20 mouse cellular contexts compared by ENCODE assay signal in genomic region chr11:70302293-70302692, GRCm38 (mm10). TPM values are rescaled to one million over a fixed set of nuclear protein-coding genes. Genes with fewer than 3 reads are reported as not detected.
DNase-seq lines count a peak whose midpoint lies in the region; ATAC-seq and TF ChIP-seq lines count a peak whose summit lies in the region.
"Had no signal": no experiment of that assay in that cellular context is flagged by ENCODE, and none has a peak within 500 bp of the region (broad histone marks: within the 10 kb centered on the region; RNA-seq: fewer than 3 reads in every experiment).

No protein-coding gene starts in this region.

- no peaks in the 10 kb centered on the region for H3K27me3 ChIP-seq in heart, embryonic 14.5 days (ENCODE audit: control insufficient read depth, insufficient read depth, low read length)
- no peaks in the 10 kb centered on the region for H3K27me3 ChIP-seq in lung, embryonic 14.5 days (ENCODE audit: insufficient read depth, low read length)
- no peaks in the 10 kb centered on the region for H3K27me3 ChIP-seq in heart, embryonic 16.5 days (ENCODE audit: control insufficient read depth, insufficient read depth, low read length)
- H3K27me3 ChIP-seq: intestine, embryonic 15.5 days; midbrain, embryonic 15.5 days had no signal

- H3K4me3 ChIP-seq in heart, embryonic 14.5 days (ENCODE audit: control insufficient read depth in 1 of 2, insufficient read depth in 1 of 2, low read depth in 1 of 2, low read length in 2 of 2) = no peak overlapping the region
- no peak overlapping the region for H3K4me3 ChIP-seq in lung, embryonic 14.5 days (ENCODE audit: low read depth, low read length)
- no peak overlapping the region for H3K4me3 ChIP-seq in heart, embryonic 16.5 days (ENCODE audit: low read length)
- H3K4me3 ChIP-seq: intestine, embryonic 15.5 days; midbrain, embryonic 15.5 days had no signal

- TF ChIP-seq CTCF in lung, embryonic 14.5 days (IDR thresholded peaks at IDR 0.05; ENCODE audit: low read depth) = no peak

- peaks cover 0 to 2% of the 10 kb centered on the region in 2 experiments; a peak in 1 of 4 replicates for H3K4me1 ChIP-seq in heart, embryonic 14.5 days (ENCODE audit: control insufficient read depth in 2 of 2, insufficient read depth in 2 of 2, low read length in 2 of 2)
- H3K4me1 ChIP-seq in lung, embryonic 14.5 days (ENCODE audit: insufficient read depth) = no peaks in the 10 kb centered on the region
- H3K4me1 ChIP-seq in heart, embryonic 16.5 days (ENCODE audit: control insufficient read depth, insufficient read depth, low read length) = peaks cover 2% of the 10 kb centered on the region; the same call in 1 of the 2 replicates
- H3K4me1 ChIP-seq: intestine, embryonic 15.5 days; midbrain, embryonic 15.5 days had no signal

- H3K27ac ChIP-seq in heart, embryonic 14.5 days (replicated peaks in 1 of 2; ENCODE audit: control insufficient read depth in 1 of 2, insufficient read depth in 1 of 2, low read depth in 2 of 2, low read length in 2 of 2) = peak overlapping the region; percentile 33 to 54; a peak in 1 of 4 replicates
- no peak overlapping the region for H3K27ac ChIP-seq in lung, embryonic 14.5 days (ENCODE audit: low read depth)
- peak overlapping the region; percentile 48 for H3K27ac ChIP-seq in heart, embryonic 16.5 days (ENCODE audit: low read length)
- H3K27ac ChIP-seq: hindbrain, embryonic 14.5 days; intestine, embryonic 15.5 days; midbrain, embryonic 15.5 days; stomach, postnatal 0 days had no signal

- H3K4me2 ChIP-seq in heart, embryonic 14.5 days (ENCODE audit: low read length) = 0 out of 2 replicates have a peak overlapping the region, but pooled peaks have one; percentile 11
- H3K4me2 ChIP-seq in lung, embryonic 14.5 days = no peak overlapping the region
- no peak overlapping the region for H3K4me2 ChIP-seq in heart, embryonic 16.5 days (ENCODE audit: low read depth, low read length)
- H3K4me2 ChIP-seq: hindbrain, embryonic 14.5 days; intestine, embryonic 15.5 days; midbrain, embryonic 15.5 days had no signal

- DNase-seq in heart, postnatal 4 days = no peak
- DNase-seq in lung, embryonic 14.5 days = peak; percentile 22
- DNase-seq in lung, postnatal 4 days = no peak
- peak; percentile 36 for DNase-seq in lung, postnatal 25 days (ENCODE audit: low spot score)
- DNase-seq in frontal cortex, postnatal 36 days (ENCODE audit: low spot score in 2 of 2) = no peak
- DNase-seq: adrenal gland, postnatal 10 days; cerebellum, adult 11-12 months; cerebellum, postnatal 25 days had no signal

- no peak overlapping the region for H3K9ac ChIP-seq in heart, embryonic 14.5 days (ENCODE audit: low read length)
- no peak overlapping the region for H3K9ac ChIP-seq in lung, embryonic 14.5 days
- H3K9ac ChIP-seq in heart, embryonic 16.5 days (ENCODE audit: low read length) = no peak overlapping the region
- H3K9ac ChIP-seq: hindbrain, embryonic 14.5 days; intestine, embryonic 15.5 days; midbrain, embryonic 15.5 days had no signal

- peaks cover 4% of the 10 kb centered on the region; the same call in 1 of the 2 replicates for H3K9me3 ChIP-seq in heart, embryonic 14.5 days (ENCODE audit: control insufficient read depth, low read length)
- no peaks in the 10 kb centered on the region for H3K9me3 ChIP-seq in lung, embryonic 14.5 days (ENCODE audit: low read depth, low read length)
- no peaks in the 10 kb centered on the region for H3K9me3 ChIP-seq in heart, embryonic 16.5 days (replicated peaks; ENCODE audit: control insufficient read depth, low read length)
- H3K9me3 ChIP-seq: G1E; intestine, embryonic 15.5 days; midbrain, embryonic 15.5 days had no signal

- 38% methylated on average over 4 of the region's 4 CpGs for WGBS in heart, embryonic 14.5 days
- 68% methylated on average over 4 of the region's 4 CpGs for WGBS in lung, embryonic 14.5 days
- WGBS in heart, embryonic 16.5 days = 39% methylated on average over 4 of the region's 4 CpGs

- no peak for ATAC-seq in heart, embryonic 14.5 days (ENCODE audit: insufficient number of reproducible peaks, insufficient read depth, low FRiP score, low read depth)
- no peak for ATAC-seq in lung, embryonic 14.5 days (ENCODE audit: insufficient read depth)
- peak; percentile 50; the same call in 1 of the 2 replicates for ATAC-seq in heart, embryonic 16.5 days (replicated peaks; ENCODE audit: extremely low read depth, insufficient read depth, low FRiP score)
- ATAC-seq: CD4-positive, CD25-positive, alpha-beta regulatory T cell, adult 4 months; forebrain, embryonic 14.5 days; intestine, embryonic 15.5 days; midbrain, embryonic 15.5 days had no signal

- no peaks in the 10 kb centered on the region for H3K36me3 ChIP-seq in heart, embryonic 14.5 days (ENCODE audit: control insufficient read depth, insufficient read depth, low read length)
- no peaks in the 10 kb centered on the region for H3K36me3 ChIP-seq in lung, embryonic 14.5 days (ENCODE audit: insufficient read depth)
- no peaks in the 10 kb centered on the region for H3K36me3 ChIP-seq in heart, embryonic 16.5 days (ENCODE audit: control insufficient read depth, insufficient read depth)
- H3K36me3 ChIP-seq: G1E; intestine, embryonic 15.5 days; midbrain, embryonic 15.5 days had no signal

RNA-seq across cellular contexts. Expression of gene Alox12e, which starts 20.1 kb away (rescaled TPM):
- not detected in 2 replicates for polyA plus RNA-seq in heart, embryonic 14.5 days (2014; fragmentation: Nextera tagmentation; extraction: Ambion mirVana)
- under 1 TPM in 1 of 2 experiments, not detected in 1; 0.20 TPM for total RNA-seq in heart, postnatal 4 days (2021)
- not detected in 2 replicates for polyA plus RNA-seq in lung, embryonic 14.5 days (2014; fragmentation: Nextera tagmentation; extraction: Ambion mirVana)
- polyA plus RNA-seq in heart, embryonic 16.5 days (2015; fragmentation: Nextera tagmentation; extraction: Ambion mirVana) = 2.8 and 7.2 TPM in 2 replicates
- total RNA-seq: adrenal gland, postnatal 10 days; layer of hippocampus, postnatal 14 days; megakaryocyte progenitor cell, adult 5-6 weeks had no signal
- polyA plus RNA-seq: CD4-positive, CD25-positive, alpha-beta regulatory T cell, adult 4 months; forebrain, embryonic 14.5 days; G1E; hindbrain, embryonic 14.5 days; intestine, embryonic 15.5 days had no signal

RNA-seq across cellular contexts. Expression of gene Alox12, which starts 47.1 kb away (rescaled TPM):
- 3.0 TPM in 2 replicates for polyA plus RNA-seq in heart, embryonic 14.5 days (2014; fragmentation: Nextera tagmentation; extraction: Ambion mirVana)
- 1 to 10 TPM; 2.8 to 3.0 TPM for total RNA-seq in heart, postnatal 4 days (2021)
- 6.6 and 6.9 TPM in 2 replicates for polyA plus RNA-seq in lung, embryonic 14.5 days (2014; fragmentation: Nextera tagmentation; extraction: Ambion mirVana)
- 3.5 and 4.2 TPM in 2 replicates for polyA plus RNA-seq in heart, embryonic 16.5 days (2015; fragmentation: Nextera tagmentation; extraction: Ambion mirVana)
- total RNA-seq: megakaryocyte progenitor cell, adult 5-6 weeks had no signal

RNA-seq across cellular contexts. Expression of gene Alox15, which starts 49.5 kb away (rescaled TPM):
- polyA plus RNA-seq in heart, embryonic 14.5 days (2014; fragmentation: Nextera tagmentation; extraction: Ambion mirVana) = 0.13 TPM in 1 of 2 replicates, not detected in the other
- under 1 TPM; 0.19 to 0.52 TPM for total RNA-seq in heart, postnatal 4 days (2021)
- polyA plus RNA-seq in lung, embryonic 14.5 days (2014; fragmentation: Nextera tagmentation; extraction: Ambion mirVana) = 0.18 and 0.50 TPM in 2 replicates
- 0.56 and 1.1 TPM in 2 replicates for polyA plus RNA-seq in heart, embryonic 16.5 days (2015; fragmentation: Nextera tagmentation; extraction: Ambion mirVana)
- total RNA-seq: G1E; layer of hippocampus, postnatal 14 days; left cerebral cortex, postnatal 10 days had no signal
- polyA plus RNA-seq: CD4-positive, CD25-positive, alpha-beta regulatory T cell, adult 4 months; forebrain, embryonic 14.5 days; G1E had no signal

Comparison
In these comparisons a context has a peak if more than half of its experiments do, and no peak if none do; other contexts are left out.
1. DNase-seq: peak in lung, embryonic 14.5 days (single experiment) and lung, postnatal 25 days (single experiment); none in heart, postnatal 4 days (single experiment), lung, postnatal 4 days (0 of 2) and frontal cortex, postnatal 36 days (0 of 2).